Mouse (Mus musculus): ENCODE data around the gene Rftn2.

GRCm38 (mm10) chr1:55164005-55164404 lies 62.6 kb downstream of the Rftn2 start:
- TF ChIP-seq POLR2A (IDR thresholded peaks at IDR 0.05; ENCODE audit: borderline replicate concordance, control insufficient read depth, low read depth, low read length) (no peak), CTCF (IDR thresholded peaks at IDR 0.05; ENCODE audit: control insufficient read depth, insufficient read depth, low read length) (no peak)

Measured in bone marrow, adult 2 months (tissue).